ENCODE assay signal across 18 mouse cellular contexts in the genomic region with DNA sequence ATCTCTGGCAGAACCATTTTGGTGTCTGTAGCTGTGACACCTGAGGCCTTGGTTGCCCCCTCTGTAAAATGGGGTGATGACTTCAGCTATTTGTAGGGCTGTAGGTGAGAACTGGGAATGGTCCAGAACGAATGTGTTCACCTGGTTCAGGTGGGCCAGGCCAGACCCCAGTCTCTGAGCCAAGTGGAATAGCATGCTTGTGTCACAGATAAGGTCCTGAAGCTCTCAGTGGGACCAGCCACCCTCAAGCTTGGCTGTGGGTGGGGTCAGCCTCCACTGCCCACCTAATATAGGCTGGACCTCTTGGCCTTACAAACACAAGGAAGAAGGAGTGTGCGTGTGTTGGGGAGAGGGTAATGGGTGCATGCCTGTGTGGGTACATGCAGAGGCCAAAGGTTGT. TPM values are rescaled to one million over a fixed set of nuclear protein-coding genes. Genes with fewer than 3 reads are reported as not detected.
A peak's percentile ranks its signal among the peaks of the same experiment; 100 is the strongest.
DNase-seq lines count a peak whose midpoint lies in the region; ATAC-seq and TF ChIP-seq lines count a peak whose summit lies in the region.
"Had no signal": no experiment of that assay in that cellular context is flagged by ENCODE, and none has a peak within 500 bp of the region (broad histone marks: within the 10 kb centered on the region; RNA-seq: fewer than 3 reads in every experiment).

No protein-coding gene starts in this region.

- no peak for TF ChIP-seq CTCF in gastrocnemius, adult 2 months (IDR thresholded peaks at IDR 0.05)

- H3K9ac ChIP-seq in neural tube, embryonic 13.5 days = peak overlapping the region; percentile 8; the same call in 1 of the 2 replicates
- H3K9ac ChIP-seq: embryonic facial prominence, embryonic 13.5 days; forebrain, embryonic 13.5 days; hindbrain, embryonic 12.5 days; intestine, embryonic 15.5 days had no signal

- H3K27ac ChIP-seq in gastrocnemius, adult 2 months = 0 out of 2 replicates have a peak overlapping the region, but pooled peaks have one; percentile 32
- no peak overlapping the region for H3K27ac ChIP-seq in neural tube, embryonic 13.5 days (replicated peaks)
- H3K27ac ChIP-seq in macrophage = peak overlapping the region; percentile 76
- H3K27ac ChIP-seq: embryonic facial prominence, embryonic 13.5 days; forebrain, embryonic 10.5 days; forebrain, embryonic 13.5 days; hindbrain, embryonic 12.5 days; intestine, embryonic 15.5 days had no signal

- no peak for ATAC-seq in neural tube, embryonic 13.5 days (ENCODE audit: low read depth)
- ATAC-seq in erythroid progenitor cell, adult 5-6 weeks (replicated peaks; ENCODE audit: low FRiP score, poor library complexity, severe bottlenecking) = no peak
- ATAC-seq: hindbrain, embryonic 16.5 days had no signal

- H3K4me3 ChIP-seq in gastrocnemius, adult 2 months = no peak overlapping the region
- no peak overlapping the region for H3K4me3 ChIP-seq in neural tube, embryonic 13.5 days
- H3K4me3 ChIP-seq in macrophage (ENCODE audit: inconsistent target) = no peak overlapping the region
- H3K4me3 ChIP-seq: embryonic facial prominence, embryonic 13.5 days; erythroblast, embryonic 14.5 days; forebrain, embryonic 10.5 days; forebrain, embryonic 13.5 days; hindbrain, embryonic 12.5 days; intestine, embryonic 15.5 days had no signal

- WGBS in neural tube, embryonic 13.5 days = 100% methylated on average over 2 of the region's 2 CpGs
- WGBS in macrophage (ENCODE audit: missing documents) = 82% methylated on average over 1 of the region's 2 CpGs

- peaks cover 15% of the 10 kb centered on the region for H3K4me1 ChIP-seq in neural tube, embryonic 13.5 days (replicated peaks)

- DNase-seq in gastrocnemius, adult 2 months = no peak
- no peak for DNase-seq in gastrocnemius, postnatal 25 days
- no peak for DNase-seq in neural tube, embryonic 10.5 days (ENCODE audit: extremely low spot score, low spot score)

- H3K4me2 ChIP-seq in neural tube, embryonic 13.5 days = no peak overlapping the region
- H3K4me2 ChIP-seq: embryonic facial prominence, embryonic 13.5 days; forebrain, embryonic 13.5 days; heart, embryonic 11.5 days; hindbrain, embryonic 12.5 days; intestine, embryonic 15.5 days had no signal

- no peaks in the 10 kb centered on the region for H3K36me3 ChIP-seq in neural tube, embryonic 13.5 days
- H3K36me3 ChIP-seq in macrophage (ENCODE audit: inconsistent target) = peaks cover 50% of the 10 kb centered on the region

- intact Hi-C loops in gastrocnemius, adult 2 months (cut with DNase I) = no loop called here

- H3K27me3 ChIP-seq in neural tube, embryonic 13.5 days = no peaks in the 10 kb centered on the region
- H3K27me3 ChIP-seq: embryonic facial prominence, embryonic 13.5 days; forebrain, embryonic 13.5 days; intestine, embryonic 15.5 days had no signal

- H3K9me3 ChIP-seq in neural tube, embryonic 13.5 days = no peaks in the 10 kb centered on the region
- H3K9me3 ChIP-seq: embryonic facial prominence, embryonic 13.5 days; forebrain, embryonic 10.5 days; forebrain, embryonic 13.5 days; hindbrain, embryonic 12.5 days; intestine, embryonic 15.5 days had no signal

- peaks cover 72% of the 10 kb centered on the region for H3K79me2 ChIP-seq in macrophage (ENCODE audit: inconsistent target)

RNA-seq across cellular contexts. Expression of a gene that starts 9.5 kb away (rescaled TPM):
- total RNA-seq in gastrocnemius, adult 2 months (2021) = 100 to 1,000 TPM; 113 to 123 TPM
- 100 to 1,000 TPM in 1 of 2 experiments, 10 to 100 TPM in 1; 93.6 to 118 TPM for total RNA-seq in gastrocnemius, postnatal 25 days (2021)
- polyA plus RNA-seq in neural tube, embryonic 13.5 days (2015; fragmentation: Nextera tagmentation; extraction: Ambion mirVana) = 35.3 and 47.8 TPM in 2 replicates
- 100 to 1,000 TPM in 16 of 26 experiments, 10 to 100 TPM in 10; 39.0 to 263 (median 106) TPM for total RNA-seq in macrophage (2018; cell fraction: chromatin; rRNA removed)
- total RNA-seq in macrophage (2018; cell fraction: cytosol; rRNA removed) = 100 to 1,000 TPM in 24 of 26 experiments, 10 to 100 TPM in 2; 89.0 to 237 (median 139) TPM
- 100 to 1,000 TPM in 13 of 26 experiments, 10 to 100 TPM in 13; 48.7 to 301 (median 97.5) TPM for total RNA-seq in macrophage (2018; cell fraction: nucleus; rRNA removed)
- 133 to 174 TPM (median 144 TPM) in 3 replicates for polyA plus RNA-seq in macrophage (2018)
- total RNA-seq in erythroid progenitor cell, adult 5-6 weeks (2015; ENCODE audit: low replicate concordance) = 3.2 and 17.6 TPM in 2 replicates
- 2.2 and 3.4 TPM in 2 replicates for total RNA-seq in erythroid progenitor cell, adult 5-6 weeks (2017; ENCODE audit: low replicate concordance)

RNA-seq across cellular contexts. Expression of a gene that starts 19.1 kb away (rescaled TPM):
- total RNA-seq in gastrocnemius, adult 2 months (2021) = 10 to 100 TPM; 17.2 to 18.7 TPM
- total RNA-seq in gastrocnemius, postnatal 25 days (2021) = 10 to 100 TPM; 15.8 to 18.8 TPM
- 21.8 and 24.6 TPM in 2 replicates for polyA plus RNA-seq in neural tube, embryonic 13.5 days (2015; fragmentation: Nextera tagmentation; extraction: Ambion mirVana)
- total RNA-seq in macrophage (2018; cell fraction: chromatin; rRNA removed) = 100 to 1,000 TPM in 15 of 26 experiments, 10 to 100 TPM in 11; 30.0 to 203 (median 120) TPM
- total RNA-seq in macrophage (2018; cell fraction: cytosol; rRNA removed) = 100 to 1,000 TPM; 384 to 615 (median 485) TPM
- total RNA-seq in macrophage (2018; cell fraction: nucleus; rRNA removed) = 100 to 1,000 TPM in 25 of 26 experiments, 10 to 100 TPM in 1; 70.1 to 330 (median 238) TPM
- 275 to 508 TPM (median 332 TPM) in 3 replicates for polyA plus RNA-seq in macrophage (2018)
- 27.2 and 40.7 TPM in 2 replicates for total RNA-seq in erythroid progenitor cell, adult 5-6 weeks (2015; ENCODE audit: low replicate concordance)
- 0.76 and 4.6 TPM in 2 replicates for total RNA-seq in erythroid progenitor cell, adult 5-6 weeks (2017; ENCODE audit: low replicate concordance)

RNA-seq across cellular contexts. Expression of a gene that starts 42.2 kb away (rescaled TPM):
- under 1 TPM in 1 of 2 experiments, not detected in 1; 0.97 TPM for total RNA-seq in gastrocnemius, adult 2 months (2021)
- total RNA-seq in gastrocnemius, postnatal 25 days (2021) = under 1 TPM in 1 of 2 experiments, not detected in 1; 0.26 TPM
- polyA plus RNA-seq in neural tube, embryonic 13.5 days (2015; fragmentation: Nextera tagmentation; extraction: Ambion mirVana) = 0.55 and 1.1 TPM in 2 replicates
- total RNA-seq in macrophage (2018; cell fraction: chromatin; rRNA removed) = 10 to 100 TPM in 13 of 26 experiments, 1 to 10 TPM in 13; 1.5 to 48.4 (median 10.7) TPM
- 10 to 100 TPM; 10.5 to 38.8 (median 20.5) TPM for total RNA-seq in macrophage (2018; cell fraction: cytosol; rRNA removed)
- 10 to 100 TPM in 15 of 26 experiments, 1 to 10 TPM in 11; 3.7 to 42.9 (median 10.8) TPM for total RNA-seq in macrophage (2018; cell fraction: nucleus; rRNA removed)
- polyA plus RNA-seq in macrophage (2018) = 17.9 to 41.2 TPM (median 39.0 TPM) in 3 replicates
- total RNA-seq in erythroid progenitor cell, adult 5-6 weeks (2015; ENCODE audit: low replicate concordance) = 0.84 and 1.4 TPM in 2 replicates
- 2.7 and 3.9 TPM in 2 replicates for total RNA-seq in erythroid progenitor cell, adult 5-6 weeks (2017; ENCODE audit: low replicate concordance)

RNA-seq across cellular contexts. Expression of a gene that starts 58.5 kb away (rescaled TPM):
- 10 to 100 TPM; 58.9 to 99.2 TPM for total RNA-seq in gastrocnemius, adult 2 months (2021)
- total RNA-seq in gastrocnemius, postnatal 25 days (2021) = 10 to 100 TPM; 51.0 to 62.2 TPM
- polyA plus RNA-seq in neural tube, embryonic 13.5 days (2015; fragmentation: Nextera tagmentation; extraction: Ambion mirVana) = 17.2 and 17.9 TPM in 2 replicates
- 1 to 10 TPM in 14 of 26 experiments, under 1 TPM in 5, not detected in 7; 0.12 to 6.5 (median 3.8) TPM for total RNA-seq in macrophage (2018; cell fraction: chromatin; rRNA removed)
- total RNA-seq in macrophage (2018; cell fraction: cytosol; rRNA removed) = under 1 TPM in 16 of 26 experiments, not detected in 10; under 0.01 to 0.81 (median 0.47) TPM
- total RNA-seq in macrophage (2018; cell fraction: nucleus; rRNA removed) = 1 to 10 TPM in 11 of 26 experiments, under 1 TPM in 4, not detected in 11; 0.08 to 5.1 (median 1.9) TPM
- polyA plus RNA-seq in macrophage (2018) = not detected in 3 replicates
- not detected in 2 replicates for total RNA-seq in erythroid progenitor cell, adult 5-6 weeks (2015; ENCODE audit: low replicate concordance)
- not detected in 2 replicates for total RNA-seq in erythroid progenitor cell, adult 5-6 weeks (2017; ENCODE audit: low replicate concordance)
- total RNA-seq: hematopoietic stem cell, adult 5-6 weeks; MEL had no signal
- polyA plus RNA-seq: C2C12; CD4-positive, CD25-positive, alpha-beta regulatory T cell, adult 4 months; erythroblast, embryonic 14.5 days had no signal

Comparison
In these comparisons a context has a peak if more than half of its experiments do, and no peak if none do; other contexts are left out.
1. RNA of a gene that starts 9.5 kb away (total RNA-seq): 113 to 123 TPM in gastrocnemius, adult 2 months and 93.6 to 118 TPM in gastrocnemius, postnatal 25 days; 2.2 to 17.6 TPM in erythroid progenitor cell, adult 5-6 weeks; every median in the first group is over 4 times any median in the second.